Mouse (Mus musculus) testis, adult 2 months (tissue): Measurements from ENCODE around the gene Ermard.
"Not testable (repeated sequence)": the region's sequence is repeated elsewhere in the genome, so short reads cannot be mapped to it uniquely, and the experiment has no call there.

Source experiments
- CTCF ChIP-seq: fragments of 200-500 bp; IDR thresholded peaks from 2 replicates; pipeline ENCODE4 v1.5.1; 2012; ENCODE audit warnings: low read depth, mild to moderate bottlenecking, inconsistent platforms, low read length, moderate library complexity; ENCODE audit not compliant: control insufficient read depth, insufficient read depth, insufficient replicate concordance
- POLR2A ChIP-seq: fragments of 200-500 bp; IDR thresholded peaks from 2 replicates; pipeline ENCODE4 v1.6.1; 2012; ENCODE audit warnings: low read depth, mild to moderate bottlenecking, inconsistent platforms, low read length, moderate library complexity; ENCODE audit not compliant: control insufficient read depth

DNA sequence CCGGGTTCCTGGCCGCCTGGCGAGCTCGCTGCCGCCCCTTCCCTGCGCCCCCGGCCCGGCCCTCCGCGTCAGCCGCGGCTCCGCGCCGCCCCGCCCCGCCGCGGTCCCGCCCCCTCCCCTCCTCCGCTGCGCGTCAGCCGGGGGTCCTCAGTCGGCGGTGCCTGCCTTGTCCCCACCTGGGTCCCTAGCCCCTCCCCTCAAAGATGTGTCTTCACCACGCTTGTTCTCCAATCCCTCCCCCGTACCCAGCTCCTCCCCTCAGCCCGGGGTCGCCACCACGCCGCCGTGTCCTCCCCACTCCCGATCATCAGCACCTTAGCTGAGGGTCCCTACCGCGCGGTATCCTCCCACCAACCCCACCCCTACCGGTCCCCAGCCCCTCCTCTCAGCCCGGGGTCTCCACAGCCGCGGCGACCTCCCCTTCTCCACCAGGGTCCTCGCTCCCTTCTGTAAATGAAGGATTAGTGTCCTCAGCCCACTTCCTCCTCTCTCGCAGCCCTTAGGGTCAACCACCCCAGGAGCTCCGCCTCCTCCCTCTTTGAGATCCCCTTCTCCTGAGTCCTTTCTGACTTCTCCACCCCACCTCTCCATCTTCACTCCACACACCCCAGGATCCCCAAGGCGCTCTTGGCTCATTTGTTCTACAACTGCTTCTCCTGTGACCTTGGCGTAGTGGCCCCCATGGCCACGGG lies 16.4 kb upstream of the Ermard start:
- not testable (repeated sequence) for TF ChIP-seq POLR2A, CTCF
